Mouse (Mus musculus) liver, embryonic 14.5 days (tissue): ENCODE measurements at regions not wholly inside any gene's neighbourhood (a gene's known extent, or its start where the extent isn't known, plus 50 kb on each side); places are given as distances from the start of the nearest gene placed in this dataset.

Experiments
- CTCF ChIP-seq: IDR thresholded peaks from 2 replicates; pipeline ENCODE4 v1.5.1; 2016; ENCODE audit warnings: antibody characterized with exemption, low read depth, control low read depth
- EP300 ChIP-seq: IDR thresholded peaks from 2 replicates; pipeline ENCODE4 v1.6.1; 2016; ENCODE audit warnings: antibody characterized with exemption, low read depth

DNA sequence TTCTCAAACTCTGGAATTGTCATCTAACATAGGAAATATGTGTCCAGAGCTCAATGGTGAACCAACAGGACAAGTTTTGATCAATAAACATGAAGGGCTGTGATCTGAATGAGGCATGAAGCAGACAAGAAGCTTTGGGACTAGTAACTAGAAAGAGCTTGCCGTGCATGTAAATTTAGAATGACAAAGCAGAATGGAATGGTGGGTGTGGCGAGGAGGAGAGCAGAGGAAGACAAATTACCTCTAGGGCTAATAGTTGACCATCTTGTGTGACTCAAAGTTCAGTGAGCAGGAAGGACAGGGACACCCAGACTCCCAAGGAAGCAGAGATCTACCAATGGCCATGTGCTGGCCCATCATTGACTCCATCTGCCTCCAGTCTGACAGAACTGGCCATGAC lies 455.6 kb downstream of the Tns1 start:
- no peak for TF ChIP-seq CTCF
- TF ChIP-seq EP300: no peak
